Mouse (Mus musculus) midbrain, embryonic 15.5 days (tissue): ENCODE data around the gene Lima1. TPM values are rescaled to one million over a fixed set of nuclear protein-coding genes. Genes with fewer than 3 reads are reported as not detected.
"Not testable (repeated sequence)": the region's sequence is repeated elsewhere in the genome, so short reads cannot be mapped to it uniquely, and the experiment has no call there.

Experiments
- ATAC-seq: fragments of 200-750 bp; cut with Nextera tagmentation; replicated peaks from 2 replicates; pipeline ENCODE4 v1.8.0; 2017; ENCODE audit warnings: moderate TSS enrichment
- H3K27ac ChIP-seq: fragments of 300-500 bp; sonication (generic); 2 replicates; pipeline ENCODE4 v1.5.1; 2015; ENCODE audit warnings: mild to moderate bottlenecking, inconsistent platforms
- H3K27me3 ChIP-seq: fragments of 300-500 bp; sonication (generic); replicated peaks from 2 replicates; pipeline ENCODE4 v1.6.1; 2015; ENCODE audit warnings: inconsistent platforms
- H3K36me3 ChIP-seq: fragments of 300-500 bp; sonication (generic); replicated peaks from 2 replicates; pipeline ENCODE4 v1.6.1; 2015; ENCODE audit warnings: inconsistent platforms
- H3K4me1 ChIP-seq: fragments of 300-500 bp; sonication (generic); 2 replicates; pipeline ENCODE4 v1.6.1; 2015; ENCODE audit warnings: inconsistent platforms
- H3K4me2 ChIP-seq: fragments of 300-500 bp; sonication (generic); 2 replicates; pipeline ENCODE4 v1.6.1; 2015; ENCODE audit warnings: inconsistent platforms, mild to moderate bottlenecking, moderate library complexity
- H3K4me3 ChIP-seq: fragments of 300-500 bp; sonication (generic); 2 replicates; pipeline ENCODE4 v1.5.1; 2015; ENCODE audit warnings: mild to moderate bottlenecking, inconsistent platforms
- H3K9ac ChIP-seq: fragments of 300-500 bp; sonication (generic); 2 replicates; pipeline ENCODE4 v1.6.1; 2015; ENCODE audit warnings: mild to moderate bottlenecking, inconsistent platforms
- H3K9me3 ChIP-seq: fragments of 300-500 bp; sonication (generic); 2 replicates; pipeline ENCODE4 v1.6.1; 2016; ENCODE audit warnings: inconsistent platforms
- WGBS: fragments of 180-500 bp; shearing (Covaris S2); methylation state at CpG from one replicate; pipeline ENCODE4 v1.1.7; 2015; ENCODE audit warnings: mixed read lengths; 5-methylcytosine and 5-hydroxymethylcytosine counted together
- polyA plus RNA-seq: library from polyadenylated mRNA; unstranded; fragments of >200 nt; fragmentation: Nextera tagmentation; extraction: Ambion mirVana; gene quantifications from 2 replicates; pipeline ENCODE4 v1.2.1, GENCODE M21; 2015

Gene Lima1
- 13.9 and 14.2 TPM in 2 replicates for polyA plus RNA-seq

DNA sequence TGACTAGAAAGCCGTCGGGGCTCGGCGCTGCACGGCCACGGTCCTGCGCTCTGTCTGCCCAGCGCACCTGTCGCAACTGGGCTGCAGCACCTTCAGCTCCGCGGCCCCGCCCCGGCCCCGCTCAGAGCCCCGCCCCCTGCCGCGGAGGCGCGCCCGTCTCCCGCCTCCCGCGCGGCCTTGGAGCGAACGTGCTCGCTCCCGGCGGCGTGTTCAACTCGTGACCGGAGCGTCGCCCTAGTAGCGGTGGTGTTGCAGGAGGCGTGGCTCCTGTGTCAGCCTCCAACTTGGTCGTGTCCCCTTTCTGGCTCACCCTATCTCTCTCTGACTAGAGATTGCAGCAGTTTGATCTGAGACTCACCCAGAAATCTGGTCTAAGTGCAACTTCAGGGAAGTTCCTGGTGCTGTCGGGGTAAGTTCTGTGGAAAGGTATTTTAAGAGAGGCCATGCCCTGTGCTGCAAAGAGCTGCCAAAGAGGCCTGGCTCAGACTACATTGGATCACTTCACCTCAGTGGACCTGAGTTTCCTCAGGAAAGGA, at the start of gene Lima1:
Lima1 (minus strand) TSS at position 123 of the 536 bp plus-strand sequence.
- Histone ChIP-seq H3K9ac (peak within 1 kb of the TSS; percentile 51), H3K4me3 (peak within 1 kb of the TSS; percentile 54), H3K4me1 (peaks cover 18% of the 10 kb centered on the region), H3K9me3 (no peaks in the 10 kb centered on the region), H3K27me3 (no peaks in the 10 kb centered on the region), H3K36me3 (no peaks in the 10 kb centered on the region), H3K27ac (peak within 1 kb of the TSS; percentile 36; the same call in 1 of the 2 replicates), H3K4me2 (peak within 1 kb of the TSS; percentile 82)
- WGBS, result under 1% methylated on average over 38 of the region's 38 CpGs
- peak; percentile 95 for ATAC-seq

DNA sequence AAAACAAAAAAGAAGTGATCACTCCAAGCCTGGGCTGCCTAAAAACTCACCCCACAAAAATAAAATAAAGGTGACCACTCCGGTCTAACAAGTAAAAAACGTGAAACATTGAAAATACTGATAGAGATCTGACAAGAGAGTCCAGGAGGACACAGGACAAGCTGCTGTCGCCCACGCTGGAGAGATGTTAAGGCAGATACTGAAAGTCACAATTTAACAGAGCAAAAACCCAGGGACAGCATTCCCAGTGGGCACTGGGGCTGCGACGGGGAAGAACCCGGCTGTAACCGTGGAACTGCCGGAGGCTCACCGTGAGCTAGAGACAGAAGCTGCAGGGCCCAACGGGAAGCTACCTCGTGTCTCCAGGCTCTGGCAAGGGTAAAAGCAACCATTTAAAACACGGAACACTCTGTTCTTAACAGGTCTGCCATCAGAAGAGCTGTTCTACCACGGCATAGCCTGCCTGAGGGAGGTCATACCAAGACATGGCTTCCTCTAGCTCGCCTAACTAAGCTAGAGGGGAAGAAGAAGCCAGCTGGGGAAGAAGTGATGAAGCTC, 44.4 kb upstream of the Lima1 start:
- Histone ChIP-seq H3K9me3 (no peaks in the 10 kb centered on the region), H3K27me3 (no peaks in the 10 kb centered on the region), H3K36me3 (no peaks in the 10 kb centered on the region), H3K4me3 (no peak overlapping the region), H3K9ac (no peak overlapping the region), H3K4me1 (no peaks in the 10 kb centered on the region), H3K4me2 (no peak overlapping the region), H3K27ac (no peak overlapping the region)
- ATAC-seq, result no peak
- 84% methylated on average over 15 of the region's 15 CpGs for WGBS

DNA sequence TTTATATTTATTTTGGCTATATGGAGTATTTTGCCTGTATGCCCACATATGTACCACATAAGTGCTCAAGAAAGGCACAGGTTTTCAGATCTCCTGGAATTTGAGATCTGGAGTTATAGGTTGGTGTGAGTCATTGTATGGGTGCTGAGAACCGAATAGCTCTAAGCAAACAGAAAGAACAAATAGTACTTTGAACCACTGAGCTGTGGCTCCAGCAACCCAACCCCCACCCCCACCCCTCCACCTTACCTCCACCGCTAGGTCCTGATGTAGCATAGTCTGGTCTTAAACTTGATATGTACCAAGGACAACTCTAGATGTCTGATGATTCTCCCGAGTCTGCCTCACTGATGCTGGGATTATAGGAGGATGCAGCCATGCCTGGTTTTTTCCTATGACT, 42.0 kb upstream of the Lima1 start:
- H3K27ac ChIP-seq, result no peak overlapping the region
- H3K27me3 ChIP-seq, result no peaks in the 10 kb centered on the region
- H3K4me3 ChIP-seq, result no peak overlapping the region
- 86% methylated on average over 3 of the region's 3 CpGs for WGBS
- no peak for ATAC-seq
- H3K4me2 ChIP-seq, result no peak overlapping the region
- H3K4me1 ChIP-seq, result no peaks in the 10 kb centered on the region
- H3K36me3 ChIP-seq, result no peaks in the 10 kb centered on the region
- H3K9ac ChIP-seq, result no peak overlapping the region
- H3K9me3 ChIP-seq, result no peaks in the 10 kb centered on the region

GRCm38 (mm10) chr15:99914613-99915012, 39.4 kb upstream of the Lima1 start:
- no peaks in the 10 kb centered on the region for H3K27me3 ChIP-seq
- no peaks in the 10 kb centered on the region for H3K4me1 ChIP-seq
- H3K9me3 ChIP-seq, result no peaks in the 10 kb centered on the region
- WGBS, result 78% methylated on average over 5 of the region's 5 CpGs
- H3K4me2 ChIP-seq, result no peak overlapping the region
- no peak for ATAC-seq
- no peak overlapping the region for H3K9ac ChIP-seq
- H3K36me3 ChIP-seq, result no peaks in the 10 kb centered on the region
- H3K27ac ChIP-seq, result no peak overlapping the region
- no peak overlapping the region for H3K4me3 ChIP-seq

DNA sequence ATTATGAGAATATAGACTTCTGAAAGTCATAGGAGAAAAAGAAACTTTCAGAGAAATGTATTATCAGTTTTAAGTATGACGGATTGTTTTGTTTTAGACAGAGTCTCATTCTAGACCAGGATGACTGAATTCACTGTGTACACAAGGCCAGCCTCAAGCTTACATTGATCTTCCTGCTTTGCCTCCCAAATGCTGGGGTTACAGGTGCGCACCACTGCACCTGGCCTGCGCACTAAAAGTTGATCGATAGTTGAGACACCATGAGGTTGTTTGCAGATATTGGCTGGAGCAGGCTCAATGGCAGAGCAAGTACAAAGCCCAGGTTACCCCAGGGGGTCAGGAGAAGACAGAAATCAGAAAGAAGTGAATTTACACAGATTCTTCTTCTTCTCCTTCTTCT, 36.5 kb upstream of the Lima1 start:
- Histone ChIP-seq H3K4me3 (no peak overlapping the region), H3K27me3 (no peaks in the 10 kb centered on the region), H3K9me3 (no peaks in the 10 kb centered on the region), H3K27ac (no peak overlapping the region), H3K36me3 (no peaks in the 10 kb centered on the region), H3K9ac (no peak overlapping the region), H3K4me1 (no peaks in the 10 kb centered on the region), H3K4me2 (no peak overlapping the region)
- ATAC-seq, result no peak
- 97% methylated on average over 4 of the region's 4 CpGs for WGBS

GRCm38 (mm10) chr15:99909339-99909996, 34.2 kb upstream of the Lima1 start:
- H3K4me2 ChIP-seq, H3K27ac ChIP-seq, ATAC-seq, H3K36me3 ChIP-seq, H3K4me3 ChIP-seq, H3K27me3 ChIP-seq, H3K4me1 ChIP-seq, H3K9me3 ChIP-seq, H3K9ac ChIP-seq: not testable (repeated sequence)
- 40% methylated on average over 14 of the region's 14 CpGs for WGBS

DNA sequence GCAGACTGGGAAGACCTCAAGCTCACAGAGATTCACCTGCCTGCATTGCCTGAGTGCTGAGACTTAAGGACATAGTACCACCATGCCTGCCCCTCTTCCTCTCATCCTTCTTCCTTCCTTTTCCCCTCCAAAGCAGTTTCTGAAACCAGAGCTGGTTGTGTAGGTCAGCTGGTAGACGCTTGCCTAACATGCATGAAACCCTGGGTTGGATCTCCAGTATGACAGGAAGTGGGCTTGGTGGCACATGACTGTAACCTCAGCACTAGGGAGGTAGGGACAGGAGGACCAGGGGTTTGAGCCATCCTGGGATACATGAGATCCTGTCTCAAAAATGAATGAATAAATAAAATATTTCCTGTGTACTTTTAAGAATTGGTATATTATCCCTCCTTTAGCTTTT, 32.3 kb upstream of the Lima1 start:
- Histone ChIP-seq H3K9ac (no peak overlapping the region), H3K4me2 (no peak overlapping the region), H3K9me3 (no peaks in the 10 kb centered on the region), H3K27me3 (no peaks in the 10 kb centered on the region), H3K27ac (no peak overlapping the region), H3K4me3 (no peak overlapping the region), H3K36me3 (no peaks in the 10 kb centered on the region), H3K4me1 (no peaks in the 10 kb centered on the region)
- ATAC-seq, result no peak
- 79% methylated on average over 1 of the region's 1 CpGs for WGBS

- Histone ChIP-seq H3K9ac (no peak overlapping the region), H3K4me2 (no peak overlapping the region), H3K27me3 (no peaks in the 10 kb centered on the region), H3K4me3 (no peak overlapping the region), H3K4me1 (no peaks in the 10 kb centered on the region), H3K9me3 (no peaks in the 10 kb centered on the region), H3K36me3 (no peaks in the 10 kb centered on the region), H3K27ac (no peak overlapping the region)
- WGBS, result 83% methylated on average over 4 of the region's 4 CpGs
- ATAC-seq, result no peak
Observed at GRCm38 (mm10) chr15:99907041-99907440, 31.8 kb upstream of the Lima1 start.

GRCm38 (mm10) chr15:99904841-99905240, 29.6 kb upstream of the Lima1 start:
- 71% methylated on average over 9 of the region's 9 CpGs for WGBS
- no peak overlapping the region for H3K4me2 ChIP-seq

DNA sequence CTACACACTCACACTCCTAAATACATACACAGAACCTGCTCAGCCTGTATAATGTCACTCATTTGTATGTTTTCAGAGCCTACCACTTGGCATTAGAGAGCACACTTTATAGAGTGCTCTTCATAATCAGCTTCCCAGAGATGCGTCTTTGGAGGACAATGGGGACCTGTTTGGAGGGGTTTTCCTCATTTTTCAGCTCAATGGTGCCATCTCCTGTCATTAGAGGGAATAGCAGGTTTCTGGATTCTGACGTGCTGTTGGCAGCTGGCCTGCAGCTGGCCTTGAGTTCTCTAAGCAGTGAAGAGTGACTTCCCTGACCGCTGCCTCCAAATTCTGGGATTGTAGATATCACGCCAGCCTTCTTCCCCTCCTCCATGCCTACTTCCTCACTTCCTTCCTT, 29.1 kb upstream of the Lima1 start:
- no peak overlapping the region for H3K27ac ChIP-seq
- no peaks in the 10 kb centered on the region for H3K27me3 ChIP-seq
- H3K4me1 ChIP-seq, result no peaks in the 10 kb centered on the region
- H3K4me3 ChIP-seq, result no peak overlapping the region
- H3K4me2 ChIP-seq, result no peak overlapping the region
- peak; percentile 70 for ATAC-seq
- H3K9ac ChIP-seq, result no peak overlapping the region
- 11% methylated on average over 4 of the region's 4 CpGs for WGBS
- no peaks in the 10 kb centered on the region for H3K9me3 ChIP-seq
- no peaks in the 10 kb centered on the region for H3K36me3 ChIP-seq

More at GRCm38 (mm10) chr15:99904841-99905240, 29.6 kb upstream of the Lima1 start:
- no peaks in the 10 kb centered on the region for H3K9me3 ChIP-seq
- H3K4me3 ChIP-seq, result no peak overlapping the region
- no peaks in the 10 kb centered on the region for H3K4me1 ChIP-seq
- H3K36me3 ChIP-seq, result no peaks in the 10 kb centered on the region
- no peak for ATAC-seq
- H3K27ac ChIP-seq, result no peak overlapping the region
- H3K27me3 ChIP-seq, result no peaks in the 10 kb centered on the region
- no peak overlapping the region for H3K9ac ChIP-seq

- H3K9me3 ChIP-seq, result no peaks in the 10 kb centered on the region
- H3K4me3 ChIP-seq, result no peak overlapping the region
- no peak for ATAC-seq
- no peak overlapping the region for H3K4me2 ChIP-seq
- H3K27me3 ChIP-seq, result no peaks in the 10 kb centered on the region
- H3K4me1 ChIP-seq, result no peaks in the 10 kb centered on the region
- WGBS, result 93% methylated on average over 5 of the region's 5 CpGs
- no peak overlapping the region for H3K9ac ChIP-seq
- no peak overlapping the region for H3K27ac ChIP-seq
- no peaks in the 10 kb centered on the region for H3K36me3 ChIP-seq
Observed at GRCm38 (mm10) chr15:99903227-99903626, 28.0 kb upstream of the Lima1 start.

- Histone ChIP-seq H3K36me3 (no peaks in the 10 kb centered on the region), H3K9ac (no peak overlapping the region), H3K4me2 (no peak overlapping the region), H3K27me3 (no peaks in the 10 kb centered on the region), H3K27ac (no peak overlapping the region), H3K4me1 (no peaks in the 10 kb centered on the region), H3K4me3 (no peak overlapping the region), H3K9me3 (no peaks in the 10 kb centered on the region)
- WGBS, result 91% methylated on average over 5 of the region's 5 CpGs
- ATAC-seq, result no peak
Observed at GRCm38 (mm10) chr15:99902786-99903185, 27.5 kb upstream of the Lima1 start.

DNA sequence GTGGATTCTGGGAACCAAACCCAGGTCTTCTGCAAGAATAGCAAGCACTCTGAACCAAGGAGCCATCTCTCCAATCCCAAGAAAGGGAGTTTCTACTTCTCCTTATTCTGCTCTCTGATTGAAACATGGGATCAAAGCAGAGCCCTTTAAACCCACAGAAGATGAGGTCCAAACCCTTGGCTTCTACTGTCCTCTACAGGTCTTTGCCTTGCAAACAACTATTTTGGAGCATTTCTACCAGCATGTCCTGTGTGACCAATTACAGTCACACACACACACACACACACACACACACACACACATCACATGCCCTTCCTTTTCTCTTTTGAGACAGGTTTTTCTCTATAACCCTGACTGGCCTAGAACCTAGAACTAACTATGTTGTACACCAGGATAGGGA, 21.4 kb upstream of the Lima1 start:
- Histone ChIP-seq H3K36me3 (no peaks in the 10 kb centered on the region), H3K4me2 (no peak overlapping the region), H3K4me1 (no peaks in the 10 kb centered on the region), H3K27ac (no peak overlapping the region), H3K9me3 (no peaks in the 10 kb centered on the region), H3K4me3 (no peak overlapping the region), H3K27me3 (no peaks in the 10 kb centered on the region), H3K9ac (no peak overlapping the region)
- ATAC-seq, result no peak
